Mouse (Mus musculus) forebrain, postnatal 0 days (tissue): ENCODE measurements at regions not wholly inside any gene's neighbourhood (a gene's known extent, or its start where the extent isn't known, plus 50 kb on each side); places are given as distances from the start of the nearest gene placed in this dataset.

Source experiments
- ATAC-seq: fragments of 200-750 bp; cut with Nextera tagmentation; 2 replicates; pipeline ENCODE4 v1.8.0; 2017; ENCODE audit warnings: mild to moderate bottlenecking, moderate library complexity
- DNase-seq: peaks from one replicate; pipeline ENCODE4 v3.0.0-alpha.2; 2015
- H3K27ac ChIP-seq: fragments of 300-500 bp; sonication (generic); 2 replicates; pipeline ENCODE4 v1.5.1; 2014; ENCODE audit warnings: low read depth, mild to moderate bottlenecking, antibody characterized with exemption, low read length, moderate library complexity, mixed read lengths
- H3K27me3 ChIP-seq: fragments of 300-500 bp; sonication (generic); 2 replicates; pipeline ENCODE4 v1.6.1; 2014; ENCODE audit warnings: mild to moderate bottlenecking, low read length, mixed read lengths; ENCODE audit not compliant: insufficient read depth
- H3K36me3 ChIP-seq: fragments of 300-500 bp; sonication (generic); 2 replicates; pipeline ENCODE4 v1.6.1; 2014; ENCODE audit warnings: mild to moderate bottlenecking, moderate library complexity; ENCODE audit not compliant: insufficient read depth
- H3K4me1 ChIP-seq: fragments of 300-500 bp; sonication (generic); 2 replicates; pipeline ENCODE4 v1.6.1; 2014; ENCODE audit warnings: antibody characterized with exemption; ENCODE audit not compliant: insufficient read depth
- H3K4me2 ChIP-seq: fragments of 300-500 bp; sonication (generic); 2 replicates; pipeline ENCODE4 v1.6.1; 2014; ENCODE audit warnings: low read depth, mild to moderate bottlenecking, moderate library complexity
- H3K4me3 ChIP-seq: fragments of 300-500 bp; sonication (generic); 2 replicates; pipeline ENCODE4 v1.5.1; 2014; ENCODE audit warnings: low read depth, low read length, mixed read lengths
- H3K9ac ChIP-seq: fragments of 300-500 bp; sonication (generic); 2 replicates; pipeline ENCODE4 v1.6.1; 2014; ENCODE audit warnings: mild to moderate bottlenecking
- H3K9me3 ChIP-seq: fragments of 300-500 bp; sonication (generic); 2 replicates; pipeline ENCODE4 v1.6.1; 2016; ENCODE audit warnings: low read length
- CTCF ChIP-seq: sonication (generic); IDR thresholded peaks from 2 replicates; pipeline ENCODE4 v1.5.1; 2016; ENCODE audit warnings: antibody characterized with exemption, control low read depth, low read depth
- WGBS: fragments of 180-500 bp; shearing (Covaris S2); extraction: QIAGEN DNeasy Blood & Tissue Kit; methylation state at CpG from one replicate; pipeline ENCODE4 v1.1.7; 2014; 5-methylcytosine and 5-hydroxymethylcytosine counted together

DNA sequence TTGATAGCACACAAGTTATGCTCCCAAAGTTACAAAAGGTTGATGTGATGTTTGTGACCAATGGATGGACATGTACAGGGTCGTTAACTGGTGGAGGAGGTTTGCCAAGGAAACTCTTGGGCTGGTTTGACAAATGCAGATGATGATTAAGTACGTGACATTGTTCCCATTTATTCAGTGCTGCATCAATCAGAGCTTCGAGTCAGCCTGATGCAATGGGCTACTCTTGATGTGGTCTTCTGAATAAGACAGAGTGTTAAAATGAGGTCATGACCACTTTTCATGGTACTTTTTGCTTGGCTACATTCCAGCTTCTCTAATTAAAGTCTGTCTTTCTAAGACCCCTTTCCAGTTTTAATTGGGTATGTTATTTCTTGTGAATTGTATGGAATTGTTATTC lies 1194.4 kb upstream of the Nr2f1 start:
- Histone ChIP-seq H3K36me3 (no peaks in the 10 kb centered on the region), H3K4me2 (no peak overlapping the region), H3K9me3 (no peaks in the 10 kb centered on the region), H3K9ac (no peak overlapping the region), H3K4me1 (no peaks in the 10 kb centered on the region), H3K27me3 (no peaks in the 10 kb centered on the region), H3K4me3 (no peak overlapping the region), H3K27ac (no peak overlapping the region)
- ATAC-seq (no peak), DNase-seq (no peak)
- no peak for TF ChIP-seq CTCF
- WGBS: 12% methylated on average over 3 of the region's 3 CpGs

DNA sequence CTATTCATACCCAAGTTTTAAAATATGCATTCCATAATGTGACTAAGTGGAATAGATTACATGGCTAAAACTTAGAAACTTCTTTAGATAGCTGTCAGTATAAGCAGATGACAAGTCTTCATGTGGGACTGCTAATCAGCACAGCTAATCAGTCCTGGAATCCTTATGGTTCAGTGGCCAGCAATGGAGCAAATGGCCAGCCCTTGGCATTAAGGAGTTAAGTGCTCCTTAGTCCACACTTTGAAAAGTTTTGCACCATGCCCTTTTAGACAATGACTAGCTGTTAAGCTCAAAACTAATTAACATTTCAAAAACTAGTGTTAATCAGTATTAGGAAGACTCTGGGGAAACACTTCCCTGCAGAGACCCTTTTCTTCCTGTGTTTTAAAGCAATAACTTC lies 1188.4 kb upstream of the Nr2f1 start:
- no peak for TF ChIP-seq CTCF
- Histone ChIP-seq H3K4me3 (no peak overlapping the region), H3K4me1 (no peaks in the 10 kb centered on the region), H3K9ac (no peak overlapping the region), H3K27ac (no peak overlapping the region), H3K27me3 (no peaks in the 10 kb centered on the region), H3K36me3 (no peaks in the 10 kb centered on the region), H3K9me3 (no peaks in the 10 kb centered on the region), H3K4me2 (no peak overlapping the region)
- ATAC-seq (no peak), DNase-seq (no peak)

DNA sequence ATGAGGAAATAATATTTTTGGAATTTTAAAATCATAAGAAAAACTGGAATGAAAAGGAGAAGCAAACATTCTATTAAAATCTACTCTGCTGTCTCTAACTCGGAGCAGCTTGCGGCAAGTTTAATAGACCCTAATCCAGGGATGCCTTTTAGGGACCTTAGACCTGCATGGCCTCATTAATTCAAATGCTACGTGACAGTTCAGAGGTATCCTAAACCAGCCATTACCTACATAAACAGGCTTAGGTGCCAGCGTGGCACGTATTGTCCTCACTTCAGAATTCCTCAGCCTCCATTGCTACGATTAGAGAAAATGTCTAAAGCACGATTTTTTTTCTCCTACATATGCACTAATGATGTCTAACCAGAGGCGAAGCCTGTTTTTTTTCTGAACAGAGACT lies 1141.9 kb upstream of the Nr2f1 start:
- 54% methylated on average over 8 of the region's 8 CpGs for WGBS
- H3K9me3 ChIP-seq: no peaks in the 10 kb centered on the region
- H3K36me3 ChIP-seq: no peaks in the 10 kb centered on the region
- no peaks in the 10 kb centered on the region for H3K27me3 ChIP-seq
- no peak for TF ChIP-seq CTCF
- H3K9ac ChIP-seq: no peak overlapping the region
- ATAC-seq (no peak), DNase-seq (no peak)
- H3K4me1 ChIP-seq: no peaks in the 10 kb centered on the region
- H3K4me3 ChIP-seq: no peak overlapping the region
- no peak overlapping the region for H3K27ac ChIP-seq
- H3K4me2 ChIP-seq: no peak overlapping the region

DNA sequence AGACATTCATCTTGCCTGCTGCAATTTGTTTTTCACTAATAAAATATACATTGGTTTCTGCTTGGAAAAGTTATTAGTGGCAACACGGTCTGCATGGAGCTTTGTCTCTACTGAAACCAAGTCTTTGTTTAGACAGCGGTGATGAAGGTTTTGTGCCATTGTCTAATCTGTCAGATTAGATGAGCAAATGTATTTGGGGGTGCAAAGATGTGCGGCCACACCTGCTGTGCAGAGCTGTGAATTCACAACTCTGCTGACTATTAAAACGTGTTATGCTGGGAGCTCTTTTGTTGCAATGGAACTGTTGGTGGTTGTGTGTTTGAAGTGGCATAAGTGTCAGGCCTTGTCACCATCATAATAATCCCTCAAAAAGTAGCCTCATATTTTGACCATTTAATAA lies 1140.9 kb upstream of the Nr2f1 start:
- 20% methylated on average over 4 of the region's 4 CpGs for WGBS
- no peaks in the 10 kb centered on the region for H3K36me3 ChIP-seq
- H3K9me3 ChIP-seq: no peaks in the 10 kb centered on the region
- ATAC-seq: no peak
- no peak overlapping the region for H3K4me3 ChIP-seq
- TF ChIP-seq CTCF: no peak
- H3K27ac ChIP-seq: no peak overlapping the region
- no peak for DNase-seq
- H3K4me1 ChIP-seq: no peaks in the 10 kb centered on the region
- H3K4me2 ChIP-seq: no peak overlapping the region
- H3K9ac ChIP-seq: no peak overlapping the region
- H3K27me3 ChIP-seq: no peaks in the 10 kb centered on the region

DNA sequence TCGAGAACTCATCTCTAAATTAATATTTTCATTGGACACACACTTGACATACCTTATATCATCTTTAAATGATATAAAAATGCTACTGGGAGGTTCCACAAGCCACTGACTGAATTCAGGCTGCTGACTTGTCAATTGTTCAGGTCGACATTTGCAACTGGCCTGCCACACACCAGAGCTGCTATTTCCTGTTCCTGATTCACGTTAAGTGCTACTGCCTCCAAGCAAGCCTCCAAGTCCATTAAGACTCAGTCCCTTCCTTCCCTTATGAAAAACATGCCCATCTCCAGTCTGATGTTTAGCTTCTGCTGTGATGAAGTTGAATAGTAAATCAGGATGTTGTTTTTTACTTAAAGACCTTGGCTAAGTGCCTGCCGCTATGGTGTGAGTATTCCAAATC lies 1140.2 kb upstream of the Nr2f1 start:
- no peaks in the 10 kb centered on the region for H3K36me3 ChIP-seq

DNA sequence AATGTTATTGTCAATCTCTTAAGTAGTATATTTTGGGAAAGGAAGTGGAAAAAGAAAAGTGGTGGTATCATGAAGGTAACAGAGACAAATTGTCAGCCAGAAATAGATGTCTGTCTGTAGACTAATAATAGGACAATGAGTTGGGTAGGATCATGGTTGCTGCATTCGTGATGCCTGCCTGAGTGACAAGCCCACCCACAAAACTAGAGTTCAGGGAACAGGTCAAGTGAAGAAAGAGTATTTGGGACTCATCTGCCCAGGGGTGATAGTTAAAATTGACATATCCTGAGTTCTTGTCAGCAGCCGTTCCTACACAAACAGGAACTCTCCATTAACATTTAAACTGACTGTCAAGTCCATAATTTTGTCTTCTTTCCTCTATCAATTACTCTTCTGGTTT lies 1120.6 kb upstream of the Nr2f1 start:
- no peaks in the 10 kb centered on the region for H3K4me1 ChIP-seq
- H3K27me3 ChIP-seq: no peaks in the 10 kb centered on the region
- no peak overlapping the region for H3K9ac ChIP-seq
- H3K9me3 ChIP-seq: no peaks in the 10 kb centered on the region
- no peak for ATAC-seq
- no peak for TF ChIP-seq CTCF
- no peak for DNase-seq
- 65% methylated on average over 2 of the region's 2 CpGs for WGBS
- H3K27ac ChIP-seq: no peak overlapping the region
- H3K36me3 ChIP-seq: no peaks in the 10 kb centered on the region
- H3K4me2 ChIP-seq: no peak overlapping the region
- no peak overlapping the region for H3K4me3 ChIP-seq

More for the DNA sequence above, 1140.2 kb upstream of the Nr2f1 start:
- H3K4me2 ChIP-seq: no peak overlapping the region
- DNase-seq (no peak), ATAC-seq (no peak)
- no peaks in the 10 kb centered on the region for H3K27me3 ChIP-seq
- WGBS: 43% methylated on average over 4 of the region's 4 CpGs
- H3K9ac ChIP-seq: no peak overlapping the region
- H3K27ac ChIP-seq: no peak overlapping the region
- H3K4me3 ChIP-seq: no peak overlapping the region
- no peaks in the 10 kb centered on the region for H3K4me1 ChIP-seq
- H3K9me3 ChIP-seq: no peaks in the 10 kb centered on the region
- TF ChIP-seq CTCF: no peak

DNA sequence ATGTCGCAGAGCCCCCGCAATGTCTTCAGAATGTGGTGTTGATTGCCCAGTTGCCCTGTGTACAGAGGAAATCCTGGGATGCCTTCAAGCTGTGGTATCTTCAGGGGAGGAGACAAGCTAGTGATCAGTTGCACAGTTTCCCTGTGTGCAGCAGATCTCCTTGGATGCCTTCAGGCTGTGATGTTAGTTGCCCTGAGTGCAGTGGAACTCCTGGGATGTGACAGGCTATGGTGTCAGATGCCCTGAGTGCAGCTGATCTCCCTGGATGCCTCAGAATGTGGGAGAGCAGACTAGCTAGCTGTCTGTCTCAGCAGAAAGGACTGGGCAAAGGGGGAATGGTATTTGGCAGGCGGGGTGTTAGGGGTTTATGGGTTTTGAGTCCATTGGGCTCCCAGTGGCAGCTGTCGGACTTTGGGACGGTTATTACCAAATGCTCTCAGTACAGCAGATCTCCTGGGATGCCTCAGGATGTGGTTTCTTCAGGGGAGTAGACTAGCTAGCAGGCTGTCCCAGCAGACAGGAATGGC lies 1110.1 kb upstream of the Nr2f1 start:
- Histone ChIP-seq H3K4me2 (no peak overlapping the region), H3K4me3 (no peak overlapping the region), H3K27ac (no peak overlapping the region), H3K9ac (no peak overlapping the region), H3K36me3 (no peaks in the 10 kb centered on the region), H3K4me1 (no peaks in the 10 kb centered on the region), H3K9me3 (no peaks in the 10 kb centered on the region), H3K27me3 (no peaks in the 10 kb centered on the region)
- no peak for TF ChIP-seq CTCF
- DNase-seq (no peak), ATAC-seq (no peak)
- WGBS: 90% methylated on average over 5 of the region's 5 CpGs

DNA sequence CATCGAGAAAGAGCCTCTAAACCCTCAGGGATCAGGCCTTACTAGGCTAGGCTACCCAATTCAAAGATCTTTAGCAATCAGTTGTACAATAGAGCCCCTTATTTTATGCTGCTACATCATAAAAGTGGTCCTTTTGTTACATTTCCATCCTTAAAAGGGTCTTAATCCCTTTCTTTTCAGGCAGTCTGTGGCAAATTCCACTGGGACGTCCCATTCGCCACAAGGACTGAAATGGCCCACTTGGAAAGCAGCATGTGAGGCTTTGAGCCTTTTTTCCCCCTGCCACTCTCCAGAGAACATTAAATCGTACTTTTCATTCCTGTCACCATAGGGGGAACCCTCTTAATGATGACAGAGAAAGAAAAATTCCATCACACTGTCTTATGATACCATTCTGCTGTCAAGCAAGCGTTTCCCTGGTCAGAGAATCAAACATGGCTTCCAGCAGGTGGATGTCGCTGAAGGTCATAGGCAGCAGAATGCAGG lies 1097.7 kb upstream of the Nr2f1 start:
- no peaks in the 10 kb centered on the region for H3K4me1 ChIP-seq
- WGBS: 10% methylated on average over 6 of the region's 6 CpGs
- H3K27me3 ChIP-seq: no peaks in the 10 kb centered on the region
- no peak overlapping the region for H3K4me3 ChIP-seq
- no peak overlapping the region for H3K27ac ChIP-seq
- no peak overlapping the region for H3K4me2 ChIP-seq
- TF ChIP-seq CTCF: no peak
- H3K9me3 ChIP-seq: no peaks in the 10 kb centered on the region
- no peaks in the 10 kb centered on the region for H3K36me3 ChIP-seq
- H3K9ac ChIP-seq: no peak overlapping the region
- DNase-seq (no peak), ATAC-seq (no peak)
